Mouse (Mus musculus): ENCODE data around the gene Mfsd13b.
"Not testable (repeated sequence)": the region's sequence is repeated elsewhere in the genome, so short reads cannot be mapped to it uniquely, and the experiment has no call there.

Mfsd13b gene

GRCm38 (mm10) chr7:120982200-120982841, at the start of gene Mfsd13b, which contains the start of gene Cdr2:
Gene Mfsd13b, plus strand, starts transcription at chr7:120982509.
Gene Cdr2, minus strand, starts transcription at chr7:120982312.
- DNase-seq (ENCODE audit: extremely low spot score), result peak; percentile 98

- DNase-seq (ENCODE audit: extremely low spot score), result no peak
Observed at GRCm38 (mm10) chr7:120933110-120933509, 49.2 kb upstream of the Mfsd13b start.

- DNase-seq (ENCODE audit: extremely low spot score), result no peak
Observed at GRCm38 (mm10) chr7:120933680-120934195, 48.6 kb upstream of the Mfsd13b start.

GRCm38 (mm10) chr7:120934716-120935115, 47.6 kb upstream of the Mfsd13b start:
- DNase-seq (ENCODE audit: extremely low spot score), result peak; percentile 62

- no peak for DNase-seq (ENCODE audit: extremely low spot score)
Observed at GRCm38 (mm10) chr7:120936522-120936921, 45.8 kb upstream of the Mfsd13b start.

GRCm38 (mm10) chr7:120938206-120938605, 44.1 kb upstream of the Mfsd13b start:
- DNase-seq (ENCODE audit: extremely low spot score), result no peak

GRCm38 (mm10) chr7:120940343-120940742, 42.0 kb upstream of the Mfsd13b start:
- no peak for DNase-seq (ENCODE audit: extremely low spot score)

- DNase-seq (ENCODE audit: extremely low spot score), result no peak
Observed at GRCm38 (mm10) chr7:120941214-120941613, 41.1 kb upstream of the Mfsd13b start.

- DNase-seq (ENCODE audit: extremely low spot score), result no peak
Observed at GRCm38 (mm10) chr7:120942506-120942905, 39.8 kb upstream of the Mfsd13b start.

- DNase-seq (ENCODE audit: extremely low spot score), result no peak
Observed at GRCm38 (mm10) chr7:120943936-120944509, 38.3 kb upstream of the Mfsd13b start.

- not testable (repeated sequence) for DNase-seq (ENCODE audit: extremely low spot score)
Observed at GRCm38 (mm10) chr7:120953591-120953990, 28.7 kb upstream of the Mfsd13b start.

GRCm38 (mm10) chr7:120960116-120960515, 22.2 kb upstream of the Mfsd13b start:
- DNase-seq (ENCODE audit: extremely low spot score), result no peak

- no peak for DNase-seq (ENCODE audit: extremely low spot score)
Observed at GRCm38 (mm10) chr7:120960601-120961000, 21.7 kb upstream of the Mfsd13b start.

- no peak for DNase-seq (ENCODE audit: extremely low spot score)
Observed at GRCm38 (mm10) chr7:120961893-120962292, 20.4 kb upstream of the Mfsd13b start.

- no peak for DNase-seq (ENCODE audit: extremely low spot score)
Observed at GRCm38 (mm10) chr7:120963126-120963525, 19.2 kb upstream of the Mfsd13b start.

- DNase-seq (ENCODE audit: extremely low spot score), result no peak
Observed at GRCm38 (mm10) chr7:120969221-120969620, 13.1 kb upstream of the Mfsd13b start.

- DNase-seq (ENCODE audit: extremely low spot score), result no peak
Observed at GRCm38 (mm10) chr7:120970112-120970511, 12.2 kb upstream of the Mfsd13b start.

- not testable (repeated sequence) for DNase-seq (ENCODE audit: extremely low spot score)
Observed at GRCm38 (mm10) chr7:120972471-120972870, 9.8 kb upstream of the Mfsd13b start.

GRCm38 (mm10) chr7:120974001-120974400, 8.3 kb upstream of the Mfsd13b start:
- DNase-seq (ENCODE audit: extremely low spot score), result no peak

GRCm38 (mm10) chr7:120977063-120977462, 5.2 kb upstream of the Mfsd13b start:
- no peak for DNase-seq (ENCODE audit: extremely low spot score)

- DNase-seq (ENCODE audit: extremely low spot score), result no peak
Observed at GRCm38 (mm10) chr7:120980041-120980440, 2.3 kb upstream of the Mfsd13b start.

- peak; percentile 66 for DNase-seq (ENCODE audit: extremely low spot score)
Observed at GRCm38 (mm10) chr7:120980931-120981924, 1.1 kb upstream of the Mfsd13b start.
